Mouse (Mus musculus): ENCODE data around the gene Gm28043. TPM values are rescaled to one million over a fixed set of nuclear protein-coding genes. Genes with fewer than 3 reads are reported as not detected.

The Gm28043 gene
- total and polyA plus RNA-seq, 3 experiments = 0.39 to 1.1 (median 1.0) TPM

- H3K27me3 ChIP-seq (ENCODE audit: control insufficient read depth, insufficient read depth, low read length) = no peaks in the 10 kb centered on the region
- WGBS = 76% methylated on average over 2 of the region's 2 CpGs
- H3K27ac ChIP-seq = no peak overlapping the region
- no peaks in the 10 kb centered on the region for H3K36me3 ChIP-seq (ENCODE audit: control insufficient read depth, insufficient read depth, low read length)
- H3K9ac ChIP-seq (ENCODE audit: low read depth, low read length) = no peak overlapping the region
- intact Hi-C loops (cut with DNase I) = no loop called here
- DNase-seq = no peak
- H3K79me2 ChIP-seq (replicated peaks; ENCODE audit: control insufficient read depth, insufficient read depth, low read length) = no peaks in the 10 kb centered on the region
- no peaks in the 10 kb centered on the region for H3K4me1 ChIP-seq (ENCODE audit: control insufficient read depth, insufficient read depth, low read length)
- no peak overlapping the region for H3K4me3 ChIP-seq
- TF ChIP-seq EP300 (IDR thresholded peaks at IDR 0.05; ENCODE audit: insufficient read depth, low read depth, low read length) (no peak), CTCF (IDR thresholded peaks at IDR 0.05) (no peak), POLR2A (IDR thresholded peaks at IDR 0.05; ENCODE audit: insufficient read depth, low read depth, low read length) (no peak)
Observed at GRCm38 (mm10) chr17:29683127-29683526, 68.5 kb downstream of the Gm28043 start.

- TF ChIP-seq POLR2A (IDR thresholded peaks at IDR 0.05; ENCODE audit: insufficient read depth, low read depth, low read length) (no peak), CTCF (IDR thresholded peaks at IDR 0.05) (no peak), EP300 (IDR thresholded peaks at IDR 0.05; ENCODE audit: insufficient read depth, low read depth, low read length) (no peak)
- no peaks in the 10 kb centered on the region for H3K4me1 ChIP-seq (ENCODE audit: control insufficient read depth, insufficient read depth, low read length)
- 82% methylated on average over 4 of the region's 4 CpGs for WGBS
Observed at GRCm38 (mm10) chr17:29684275-29684674, 69.6 kb downstream of the Gm28043 start.

GRCm38 (mm10) chr17:29686771-29687170 is 72.1 kb downstream of the Gm28043 start:
- Histone ChIP-seq H3K4me3 (no peak overlapping the region), H3K79me2 (replicated peaks; ENCODE audit: control insufficient read depth, insufficient read depth, low read length) (no peaks in the 10 kb centered on the region), H3K9ac (ENCODE audit: low read depth, low read length) (no peak overlapping the region), H3K27ac (no peak overlapping the region), H3K36me3 (ENCODE audit: control insufficient read depth, insufficient read depth, low read length) (peaks cover 3% of the 10 kb centered on the region; the same call in 1 of the 2 replicates), H3K27me3 (ENCODE audit: control insufficient read depth, insufficient read depth, low read length) (no peaks in the 10 kb centered on the region), H3K4me1 (ENCODE audit: control insufficient read depth, insufficient read depth, low read length) (no peaks in the 10 kb centered on the region)
- intact Hi-C loops (cut with DNase I) = no loop called here
- TF ChIP-seq EP300 (IDR thresholded peaks at IDR 0.05; ENCODE audit: insufficient read depth, low read depth, low read length) (no peak), CTCF (IDR thresholded peaks at IDR 0.05) (no peak), POLR2A (IDR thresholded peaks at IDR 0.05; ENCODE audit: insufficient read depth, low read depth, low read length) (no peak)
- 91% methylated on average over 5 of the region's 5 CpGs for WGBS
- DNase-seq = no peak

More at GRCm38 (mm10) chr17:29684275-29684674, 69.6 kb downstream of the Gm28043 start:
- DNase-seq = no peak
- intact Hi-C loops (cut with DNase I) = no loop called here
- Histone ChIP-seq H3K36me3 (ENCODE audit: control insufficient read depth, insufficient read depth, low read length) (peaks cover 3% of the 10 kb centered on the region; the same call in 1 of the 2 replicates), H3K79me2 (replicated peaks; ENCODE audit: control insufficient read depth, insufficient read depth, low read length) (no peaks in the 10 kb centered on the region), H3K9ac (ENCODE audit: low read depth, low read length) (no peak overlapping the region), H3K27ac (no peak overlapping the region), H3K27me3 (ENCODE audit: control insufficient read depth, insufficient read depth, low read length) (no peaks in the 10 kb centered on the region), H3K4me3 (no peak overlapping the region)

GRCm38 (mm10) chr17:29687373-29687772 is 72.7 kb downstream of the Gm28043 start:
- no peak overlapping the region for H3K9ac ChIP-seq (ENCODE audit: low read depth, low read length)
- H3K36me3 ChIP-seq (ENCODE audit: control insufficient read depth, insufficient read depth, low read length) = peaks cover 3% of the 10 kb centered on the region; the same call in 1 of the 2 replicates

GRCm38 (mm10) chr17:29688610-29689009 is 73.9 kb downstream of the Gm28043 start:
- intact Hi-C loops (cut with DNase I) = no loop called here
- 94% methylated on average over 10 of the region's 10 CpGs for WGBS
- H3K9ac ChIP-seq (ENCODE audit: low read depth, low read length) = no peak overlapping the region
- peaks cover 3% of the 10 kb centered on the region; the same call in 1 of the 2 replicates for H3K36me3 ChIP-seq (ENCODE audit: control insufficient read depth, insufficient read depth, low read length)
- H3K27ac ChIP-seq = no peak overlapping the region
- TF ChIP-seq CTCF (IDR thresholded peaks at IDR 0.05) = no peak
- TF ChIP-seq POLR2A (IDR thresholded peaks at IDR 0.05; ENCODE audit: insufficient read depth, low read depth, low read length) = no peak
- no peak for TF ChIP-seq EP300 (IDR thresholded peaks at IDR 0.05; ENCODE audit: insufficient read depth, low read depth, low read length)
- no peaks in the 10 kb centered on the region for H3K79me2 ChIP-seq (replicated peaks; ENCODE audit: control insufficient read depth, insufficient read depth, low read length)
- no peaks in the 10 kb centered on the region for H3K27me3 ChIP-seq (ENCODE audit: control insufficient read depth, insufficient read depth, low read length)
- no peak for DNase-seq
- H3K4me1 ChIP-seq (ENCODE audit: control insufficient read depth, insufficient read depth, low read length) = no peaks in the 10 kb centered on the region
- H3K4me3 ChIP-seq = no peak overlapping the region

More at GRCm38 (mm10) chr17:29687373-29687772, 72.7 kb downstream of the Gm28043 start:
- Histone ChIP-seq H3K4me1 (ENCODE audit: control insufficient read depth, insufficient read depth, low read length) (no peaks in the 10 kb centered on the region), H3K27ac (no peak overlapping the region), H3K4me3 (no peak overlapping the region), H3K79me2 (replicated peaks; ENCODE audit: control insufficient read depth, insufficient read depth, low read length) (no peaks in the 10 kb centered on the region), H3K27me3 (ENCODE audit: control insufficient read depth, insufficient read depth, low read length) (no peaks in the 10 kb centered on the region)
- intact Hi-C loops (cut with DNase I) = no loop called here
- WGBS = 81% methylated on average over 6 of the region's 6 CpGs
- DNase-seq = no peak
- TF ChIP-seq POLR2A (IDR thresholded peaks at IDR 0.05; ENCODE audit: insufficient read depth, low read depth, low read length) = no peak

GRCm38 (mm10) chr17:29690257-29690656 is 75.6 kb downstream of the Gm28043 start:
- 65% methylated on average over 6 of the region's 6 CpGs for WGBS
- no peaks in the 10 kb centered on the region for H3K4me1 ChIP-seq (ENCODE audit: control insufficient read depth, insufficient read depth, low read length)
- H3K36me3 ChIP-seq (ENCODE audit: control insufficient read depth, insufficient read depth, low read length) = peaks cover 3% of the 10 kb centered on the region; the same call in 1 of the 2 replicates
- no peak overlapping the region for H3K4me3 ChIP-seq
- no peak overlapping the region for H3K27ac ChIP-seq
- H3K9ac ChIP-seq (ENCODE audit: low read depth, low read length) = no peak overlapping the region
- TF ChIP-seq EP300 (IDR thresholded peaks at IDR 0.05; ENCODE audit: insufficient read depth, low read depth, low read length) = no peak
- TF ChIP-seq POLR2A (IDR thresholded peaks at IDR 0.05; ENCODE audit: insufficient read depth, low read depth, low read length) = no peak
- TF ChIP-seq CTCF (IDR thresholded peaks at IDR 0.05) = no peak
- intact Hi-C loops (cut with DNase I) = no loop called here
- H3K27me3 ChIP-seq (ENCODE audit: control insufficient read depth, insufficient read depth, low read length) = no peaks in the 10 kb centered on the region
- no peak for DNase-seq
- no peaks in the 10 kb centered on the region for H3K79me2 ChIP-seq (replicated peaks; ENCODE audit: control insufficient read depth, insufficient read depth, low read length)
